Mouse (Mus musculus) embryonic stem cell, embryonic (primary cell): ENCODE data around the gene B3galt1.

ENCODE experiments used
- CTCF ChIA-PET, 4 experiments: fragments of 300-600 bp in 2 of 4; fragments of 350-600 bp in 2 of 4; sonication (Branson Sonifier 250); formaldehyde crosslinking; loops; one replicate each; lab custom pipeline; 2022; ENCODE audit warnings: inconsistent platforms in 2 of 4; lab: Charles Lee
- POLR2A ChIA-PET, 4 experiments: fragments of 300-600 bp in 2 of 4; fragments of 350-600 bp in 2 of 4; sonication (Branson Sonifier 250); formaldehyde crosslinking; loops; one replicate each; lab custom pipeline; 2022; ENCODE audit warnings: antibody characterized with exemption in 4 of 4, inconsistent platforms in 1 of 4; lab: Charles Lee

B3galt1 gene

DNA sequence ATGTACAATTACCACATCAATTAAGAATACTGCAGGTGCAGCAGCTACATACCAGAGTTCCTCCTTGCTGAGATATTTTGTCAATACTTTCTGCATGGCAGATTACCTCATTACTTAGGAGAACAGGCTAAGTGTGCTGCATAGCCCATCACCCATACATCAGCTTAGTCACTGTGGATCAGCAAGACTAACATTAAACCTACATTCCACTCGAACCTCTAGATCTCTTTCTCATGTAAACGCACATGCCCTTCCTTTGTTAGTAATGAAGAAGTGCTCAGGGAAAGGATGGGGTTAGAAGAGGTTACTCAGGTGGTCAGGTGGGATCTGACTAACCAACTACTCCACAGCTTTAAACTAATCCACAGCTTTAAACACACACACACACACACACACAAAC is 577.6 kb downstream of the B3galt1 start:
- POLR2A ChIA-PET, result interaction anchor here in 1 of 4 experiments (0.6 kb wide), 1 partner anchor 1391 kb away, joined by 3 read pairs; no protein-coding TSS in a partner anchor
- CTCF ChIA-PET, result no interaction called here

DNA sequence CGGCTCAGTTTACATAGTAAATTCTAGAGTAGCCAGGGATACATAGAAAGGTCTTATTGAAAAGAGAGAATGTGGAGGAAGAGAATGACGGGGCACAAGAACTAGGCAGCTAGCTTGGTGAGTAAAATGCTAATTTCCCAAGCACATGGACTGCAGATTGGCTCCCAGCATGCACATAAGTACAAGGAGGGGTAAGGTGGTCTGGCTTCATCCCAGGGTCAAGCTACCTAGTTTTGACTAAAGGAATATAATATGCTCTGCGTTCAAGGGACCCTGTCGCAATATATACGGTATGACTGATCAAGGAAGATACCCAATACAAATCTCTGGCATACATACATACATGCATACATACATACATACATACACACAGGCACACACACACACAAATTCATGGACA is 594.1 kb downstream of the B3galt1 start:
- ChIA-PET POLR2A (interaction anchor here in 1 of 4 experiments (1.2 kb wide), 1 partner anchor 15 kb away, joined by 3 read pairs; no protein-coding TSS in a partner anchor), CTCF (no interaction called here)

DNA sequence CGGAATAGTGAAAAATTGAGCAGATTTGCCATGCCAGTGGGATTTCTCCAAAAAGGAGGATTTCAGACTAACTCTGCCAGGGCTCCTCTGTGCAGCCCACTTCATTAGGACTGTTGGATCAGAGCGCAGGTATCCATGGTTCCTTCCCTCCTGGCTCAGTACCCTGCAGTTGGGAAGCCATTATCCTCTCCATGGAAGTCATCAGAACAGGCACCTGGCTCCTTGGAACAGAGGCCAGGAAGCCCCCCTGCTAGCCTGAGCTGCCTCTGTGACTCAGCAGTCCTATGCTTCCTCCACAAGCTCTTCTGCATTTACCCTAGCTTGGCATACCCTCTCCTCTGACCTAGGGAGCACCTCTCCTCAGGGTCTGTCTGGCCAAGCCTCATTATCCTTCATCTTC is 594.9 kb downstream of the B3galt1 start:
- POLR2A ChIA-PET, result interaction anchor here in 1 of 4 experiments (1.3 kb wide), 1 partner anchor 21 kb away, joined by 4 read pairs; no protein-coding TSS in a partner anchor
- CTCF ChIA-PET, result no interaction called here

DNA sequence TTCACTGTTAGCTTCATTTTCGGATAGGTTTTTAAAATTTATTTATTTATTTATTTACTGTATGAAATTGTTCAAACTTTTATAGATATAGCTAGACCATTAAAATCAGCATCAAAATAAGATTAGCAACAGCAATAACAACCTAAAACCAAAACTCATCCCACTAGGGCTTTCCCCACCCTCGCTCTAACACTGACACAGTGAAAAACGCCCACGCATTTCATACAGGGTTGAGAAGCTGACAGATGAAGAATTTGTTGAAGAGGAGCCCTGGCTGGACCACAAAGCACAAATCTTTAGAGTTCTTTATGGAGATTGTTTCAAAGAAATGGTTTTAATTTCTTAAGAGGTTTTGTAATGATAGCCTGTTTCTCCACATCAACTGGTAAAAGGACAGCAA is 596.3 kb downstream of the B3galt1 start:
- POLR2A ChIA-PET, result no interaction called here
- CTCF ChIA-PET, result no interaction called here

DNA sequence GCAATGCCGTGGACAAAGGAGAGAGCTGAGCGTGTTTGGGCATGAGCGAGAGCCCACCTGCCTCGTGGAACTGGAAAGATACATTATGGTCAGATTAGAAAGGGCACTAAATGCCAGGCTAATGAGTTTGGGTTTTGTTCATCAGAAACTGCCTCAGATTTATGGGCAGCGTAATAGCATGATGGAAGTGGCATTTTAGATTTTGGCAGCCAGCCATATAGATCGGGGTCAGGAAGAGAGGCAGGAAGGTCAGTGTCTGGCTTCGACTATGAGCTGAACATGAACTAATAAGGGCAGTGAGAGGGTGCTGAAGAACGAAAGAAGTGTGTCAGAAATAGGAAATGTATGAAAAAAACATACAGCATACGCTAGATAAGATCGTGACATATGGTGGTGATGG is 605.6 kb downstream of the B3galt1 start:
- ChIA-PET POLR2A (no interaction called here), CTCF (no interaction called here)
